Mouse (Mus musculus) retina, postnatal 7 days (tissue): ENCODE data around the gene Slamf6.

Experiments used
- DNase-seq: peaks from one replicate; pipeline ENCODE4 v3.0.0-alpha.2; 2012; ENCODE audit warnings: low read depth, low spot score

Slamf6 gene

GRCm38 (mm10) chr1:171994918-171995715, 77.8 kb downstream of the Slamf6 start:
- no peak for DNase-seq

GRCm38 (mm10) chr1:171996701-171997100, 79.4 kb downstream of the Slamf6 start:
- no peak for DNase-seq

GRCm38 (mm10) chr1:171998820-171999597, 81.7 kb downstream of the Slamf6 start:
- DNase-seq = no peak

GRCm38 (mm10) chr1:172000641-172001040, 83.3 kb downstream of the Slamf6 start:
- no peak for DNase-seq

- no peak for DNase-seq
Observed at GRCm38 (mm10) chr1:172001665-172002064, 84.3 kb downstream of the Slamf6 start.
